Mouse (Mus musculus) liver, embryonic 14.5 days (tissue): ENCODE measurements around the gene Cbl. TPM values are rescaled to one million over a fixed set of nuclear protein-coding genes. Genes with fewer than 3 reads are reported as not detected.

Experiments used
- ATAC-seq: fragments of 200-750 bp; cut with Nextera tagmentation; 2 replicates; pipeline ENCODE4 v1.8.0; 2017; ENCODE audit warnings: moderate number of reproducible peaks, mild to moderate bottlenecking, moderate library complexity; ENCODE audit not compliant: insufficient read depth
- DNase-seq, 3 experiments: peaks; one replicate each; pipeline ENCODE4 v3.0.0-alpha.2; 2012 to 2013; ENCODE audit warnings: low read depth in 3 of 3, low spot score in 3 of 3
- H3K27ac ChIP-seq: fragments of 300-500 bp; sonication (generic); 2 replicates; pipeline ENCODE4 v1.5.1; 2014; ENCODE audit warnings: moderate library complexity, mild to moderate bottlenecking, control low read depth, inconsistent platforms
- H3K27me3 ChIP-seq: fragments of 300-500 bp; sonication (generic); 2 replicates; pipeline ENCODE4 v1.6.1; 2014; ENCODE audit warnings: mild to moderate bottlenecking, low read length, moderate library complexity; ENCODE audit not compliant: control insufficient read depth, insufficient read depth
- H3K36me3 ChIP-seq: fragments of 300-500 bp; sonication (generic); replicated peaks from 2 replicates; pipeline ENCODE4 v1.6.1; 2014; ENCODE audit warnings: low read depth; ENCODE audit not compliant: control insufficient read depth, insufficient read depth
- H3K4me1 ChIP-seq, 2 experiments: fragments of 200-500 bp in 1 of 2; fragments of 300-500 bp in 1 of 2; sonication (generic) in 1 of 2; replicated peaks; 2 replicates each; pipeline ENCODE4 v1.6.1; 2012 to 2014; ENCODE audit warnings: antibody characterized with exemption in 1 of 2, inconsistent platforms in 1 of 2, low read length in 1 of 2; ENCODE audit not compliant: control insufficient read depth in 2 of 2, insufficient read depth in 2 of 2
- H3K4me2 ChIP-seq: fragments of 300-500 bp; sonication (generic); 2 replicates; pipeline ENCODE4 v1.6.1; 2014; ENCODE audit warnings: low read depth, mild to moderate bottlenecking, control low read depth, moderate library complexity
- H3K4me3 ChIP-seq, 2 experiments: fragments of 200-500 bp in 1 of 2; fragments of 300-500 bp in 1 of 2; sonication (generic) in 1 of 2; 2 replicates each; pipeline ENCODE4 v1.5.1; 2012 to 2014; ENCODE audit warnings: low read depth in 2 of 2, low read length in 2 of 2, mild to moderate bottlenecking in 2 of 2, control low read depth in 1 of 2, inconsistent platforms in 1 of 2, moderate library complexity in 1 of 2; ENCODE audit not compliant: insufficient read depth in 1 of 2
- H3K9ac ChIP-seq: fragments of 300-500 bp; sonication (generic); replicated peaks from 2 replicates; pipeline ENCODE4 v1.6.1; 2014; ENCODE audit warnings: mild to moderate bottlenecking, control low read depth, moderate library complexity
- H3K9me3 ChIP-seq: fragments of 300-500 bp; sonication (generic); 2 replicates; pipeline ENCODE4 v1.6.1; 2016; ENCODE audit warnings: low read length, mixed read lengths; ENCODE audit not compliant: control insufficient read depth
- CTCF ChIP-seq: IDR thresholded peaks from 2 replicates; pipeline ENCODE4 v1.5.1; 2016; ENCODE audit warnings: antibody characterized with exemption, low read depth, control low read depth
- EP300 ChIP-seq: IDR thresholded peaks from 2 replicates; pipeline ENCODE4 v1.6.1; 2016; ENCODE audit warnings: antibody characterized with exemption, low read depth
- WGBS: fragments of 180-500 bp; shearing (Covaris S2); extraction: QIAGEN DNeasy Blood & Tissue Kit; methylation state at CpG from one replicate; pipeline ENCODE4 v1.1.7; 2014; ENCODE audit not compliant: insufficient replicate concordance; 5-methylcytosine and 5-hydroxymethylcytosine counted together
- polyA plus RNA-seq, 2 experiments: library from polyadenylated mRNA; depleted of rRNA in 1 of 2; stranded (reverse) in 1 of 2; unstranded in 1 of 2; fragments of >200 nt; fragmentation: Nextera tagmentation in 1 of 2; extraction: Ambion mirVana in 1 of 2; gene quantifications; 2 replicates each; pipeline versions ENCODE4 v1.2.1 to v1.2.3; 2012 to 2014

Cbl gene
- polyA plus RNA-seq, 2 experiments, result 3.7 to 3.9 TPM

DNA sequence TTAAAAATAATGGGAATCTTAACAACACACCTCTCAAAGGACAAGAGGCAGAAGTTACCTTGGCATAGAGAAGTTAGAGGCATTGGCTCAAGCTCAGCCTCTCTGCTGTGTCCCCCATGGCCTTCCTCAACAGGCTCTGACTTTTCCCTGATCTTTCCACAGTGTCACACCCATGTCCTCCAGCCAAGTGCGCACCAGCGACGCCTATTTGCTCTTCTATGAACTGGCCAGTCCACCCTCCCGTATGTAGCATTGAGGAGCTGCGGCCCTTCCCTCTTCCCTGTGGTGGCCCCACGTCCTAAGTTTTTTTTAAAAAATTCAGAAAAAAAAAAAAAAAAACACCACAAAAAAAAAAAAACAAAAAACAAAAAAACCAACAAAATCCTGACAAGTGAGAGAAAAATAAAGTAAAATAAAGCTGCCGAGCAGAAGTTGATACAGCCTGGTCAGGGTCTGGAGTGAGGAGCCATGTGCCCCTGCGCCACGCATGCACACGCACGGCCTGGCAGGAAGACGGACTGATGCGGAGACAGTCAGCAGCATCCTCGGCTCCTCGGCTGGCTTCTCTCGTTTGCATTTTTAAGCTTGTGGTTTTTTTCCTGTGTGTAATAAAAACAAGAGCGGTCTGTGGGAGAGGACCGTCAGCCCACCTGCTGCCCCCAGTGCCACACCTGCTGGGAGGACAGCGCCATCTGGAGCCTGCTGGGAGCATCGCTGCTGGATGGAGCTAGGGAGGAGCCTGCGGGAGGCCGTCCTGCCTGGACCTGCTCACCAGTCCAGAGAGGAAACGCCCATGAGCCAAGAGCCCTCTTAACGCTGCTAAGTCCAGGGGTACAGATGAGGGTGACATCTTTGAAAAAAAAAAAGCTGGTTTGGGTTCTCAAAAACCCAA lies 140.0 kb downstream of the Cbl start:
- H3K4me2 ChIP-seq, result no peak overlapping the region
- H3K4me3 ChIP-seq, result no peak overlapping the region
- no peaks in the 10 kb centered on the region for H3K27me3 ChIP-seq
- H3K4me1 ChIP-seq, result peaks cover 0 to 2% of the 10 kb centered on the region in 2 experiments; a peak in 1 of 4 replicates
- ATAC-seq (0 out of 2 replicates have a peak, but pooled peaks have one; percentile 21), DNase-seq (no peak)
- peak; percentile 84 for TF ChIP-seq CTCF
- no peak for TF ChIP-seq EP300
- 47% methylated on average over 24 of the region's 24 CpGs for WGBS
- no peaks in the 10 kb centered on the region for H3K36me3 ChIP-seq
- H3K27ac ChIP-seq, result no peak overlapping the region
- no peak overlapping the region for H3K9ac ChIP-seq
- no peaks in the 10 kb centered on the region for H3K9me3 ChIP-seq

Other genes starting within 250 kb of the Cbl start
- 0.64 and 0.90 TPM in 2 replicates for gene Thy1, start 190.7 kb downstream of the Cbl start, polyA plus RNA-seq (2012; rRNA removed)
- 0.14 and 0.33 TPM in 2 replicates for gene Thy1, start 190.7 kb downstream of the Cbl start, polyA plus RNA-seq (2014; fragmentation: Nextera tagmentation; extraction: Ambion mirVana)
- 0.27 TPM in 2 replicates for gene Usp2, start 167.0 kb downstream of the Cbl start, polyA plus RNA-seq (2012; rRNA removed)
- 1.6 and 2.0 TPM in 2 replicates for gene Usp2, start 167.0 kb downstream of the Cbl start, polyA plus RNA-seq (2014; fragmentation: Nextera tagmentation; extraction: Ambion mirVana)
- not detected in 2 replicates for gene Mfrp, start 132.3 kb downstream of the Cbl start, polyA plus RNA-seq (2012; rRNA removed)
- gene Mfrp, start 132.3 kb downstream of the Cbl start, polyA plus RNA-seq (2014; fragmentation: Nextera tagmentation; extraction: Ambion mirVana), result not detected in 2 replicates
- gene C1qtnf5, start 126.8 kb downstream of the Cbl start, polyA plus RNA-seq (2012; rRNA removed), result 0.24 and 0.27 TPM in 2 replicates
- gene C1qtnf5, start 126.8 kb downstream of the Cbl start, polyA plus RNA-seq (2014; fragmentation: Nextera tagmentation; extraction: Ambion mirVana), result 0.27 and 0.30 TPM in 2 replicates
- 0.05 and 0.09 TPM in 2 replicates for gene Gm49380, start 120.5 kb downstream of the Cbl start, polyA plus RNA-seq (2012; rRNA removed)
- gene Gm49380, start 120.5 kb downstream of the Cbl start, polyA plus RNA-seq (2014; fragmentation: Nextera tagmentation; extraction: Ambion mirVana), result not detected in 2 replicates
- 21.9 and 26.2 TPM in 2 replicates for gene Rnf26, start 120.5 kb downstream of the Cbl start, polyA plus RNA-seq (2012; rRNA removed)
- 29.4 and 34.3 TPM in 2 replicates for gene Rnf26, start 120.5 kb downstream of the Cbl start, polyA plus RNA-seq (2014; fragmentation: Nextera tagmentation; extraction: Ambion mirVana)
- gene Mcam, start 99.6 kb downstream of the Cbl start, polyA plus RNA-seq (2012; rRNA removed), result 6.1 and 6.2 TPM in 2 replicates
- 3.1 and 3.4 TPM in 2 replicates for gene Mcam, start 99.6 kb downstream of the Cbl start, polyA plus RNA-seq (2014; fragmentation: Nextera tagmentation; extraction: Ambion mirVana)
- gene Ccdc153, start 6.6 kb upstream of the Cbl start, polyA plus RNA-seq (2012; rRNA removed), result not detected in 2 replicates
- not detected in 2 replicates for gene Ccdc153, start 6.6 kb upstream of the Cbl start, polyA plus RNA-seq (2014; fragmentation: Nextera tagmentation; extraction: Ambion mirVana)
- gene Pdzd3, start 17.4 kb upstream of the Cbl start, polyA plus RNA-seq (2012; rRNA removed), result 0.02 and 0.05 TPM in 2 replicates
- gene Pdzd3, start 17.4 kb upstream of the Cbl start, polyA plus RNA-seq (2014; fragmentation: Nextera tagmentation; extraction: Ambion mirVana), result 0.08 TPM in 1 of 2 replicates, not detected in the other
- 1.5 TPM in 2 replicates for gene Nlrx1, start 34.5 kb upstream of the Cbl start, polyA plus RNA-seq (2012; rRNA removed)
- 2.7 and 3.4 TPM in 2 replicates for gene Nlrx1, start 34.5 kb upstream of the Cbl start, polyA plus RNA-seq (2014; fragmentation: Nextera tagmentation; extraction: Ambion mirVana)
- 35.6 and 41.6 TPM in 2 replicates for gene Abcg4, start 54.6 kb upstream of the Cbl start, polyA plus RNA-seq (2012; rRNA removed)
- 10.6 and 11.1 TPM in 2 replicates for gene Abcg4, start 54.6 kb upstream of the Cbl start, polyA plus RNA-seq (2014; fragmentation: Nextera tagmentation; extraction: Ambion mirVana)
- 11.8 and 13.8 TPM in 2 replicates for gene Hinfp, start 71.6 kb upstream of the Cbl start, polyA plus RNA-seq (2012; rRNA removed)
- 8.0 and 8.3 TPM in 2 replicates for gene Hinfp, start 71.6 kb upstream of the Cbl start, polyA plus RNA-seq (2014; fragmentation: Nextera tagmentation; extraction: Ambion mirVana)
- gene C2cd2l, start 86.2 kb upstream of the Cbl start, polyA plus RNA-seq (2012; rRNA removed), result 13.0 and 17.3 TPM in 2 replicates
- gene C2cd2l, start 86.2 kb upstream of the Cbl start, polyA plus RNA-seq (2014; fragmentation: Nextera tagmentation; extraction: Ambion mirVana), result 7.4 and 8.9 TPM in 2 replicates
- gene Dpagt1, start 92.0 kb upstream of the Cbl start, polyA plus RNA-seq (2012; rRNA removed), result 16.4 and 19.5 TPM in 2 replicates
- gene Dpagt1, start 92.0 kb upstream of the Cbl start, polyA plus RNA-seq (2014; fragmentation: Nextera tagmentation; extraction: Ambion mirVana), result 18.8 and 20.2 TPM in 2 replicates
- 177 and 217 TPM in 2 replicates for gene H2afx, start 100.6 kb upstream of the Cbl start, polyA plus RNA-seq (2012; rRNA removed)
- 168 and 190 TPM in 2 replicates for gene H2afx, start 100.6 kb upstream of the Cbl start, polyA plus RNA-seq (2014; fragmentation: Nextera tagmentation; extraction: Ambion mirVana)
- gene Hmbs, start 110.2 kb upstream of the Cbl start, polyA plus RNA-seq (2012; rRNA removed), result 837 and 876 TPM in 2 replicates
- gene Hmbs, start 110.2 kb upstream of the Cbl start, polyA plus RNA-seq (2014; fragmentation: Nextera tagmentation; extraction: Ambion mirVana), result 1,376 and 1,452 TPM in 2 replicates
- gene Vps11, start 127.6 kb upstream of the Cbl start, polyA plus RNA-seq (2012; rRNA removed), result 9.4 and 9.7 TPM in 2 replicates
- gene Vps11, start 127.6 kb upstream of the Cbl start, polyA plus RNA-seq (2014; fragmentation: Nextera tagmentation; extraction: Ambion mirVana), result 11.5 and 12.0 TPM in 2 replicates
- gene Hyou1, start 145.4 kb upstream of the Cbl start, polyA plus RNA-seq (2012; rRNA removed), result 12.5 and 16.5 TPM in 2 replicates
- gene Hyou1, start 145.4 kb upstream of the Cbl start, polyA plus RNA-seq (2014; fragmentation: Nextera tagmentation; extraction: Ambion mirVana), result 12.5 and 12.8 TPM in 2 replicates
- 15.9 and 16.7 TPM in 2 replicates for gene Slc37a4, start 162.8 kb upstream of the Cbl start, polyA plus RNA-seq (2012; rRNA removed)
- gene Slc37a4, start 162.8 kb upstream of the Cbl start, polyA plus RNA-seq (2014; fragmentation: Nextera tagmentation; extraction: Ambion mirVana), result 26.6 and 29.7 TPM in 2 replicates
- 350 and 717 TPM in 2 replicates for gene Rps25, start 173.1 kb upstream of the Cbl start, polyA plus RNA-seq (2012; rRNA removed)
- gene Rps25, start 173.1 kb upstream of the Cbl start, polyA plus RNA-seq (2014; fragmentation: Nextera tagmentation; extraction: Ambion mirVana), result 1,544 and 1,614 TPM in 2 replicates
- 24.2 and 26.6 TPM in 2 replicates for gene Trappc4, start 173.6 kb upstream of the Cbl start, polyA plus RNA-seq (2012; rRNA removed)
- gene Trappc4, start 173.6 kb upstream of the Cbl start, polyA plus RNA-seq (2014; fragmentation: Nextera tagmentation; extraction: Ambion mirVana), result 44.4 and 52.9 TPM in 2 replicates
- 15.3 and 16.3 TPM in 2 replicates for gene Ccdc84, start 184.5 kb upstream of the Cbl start, polyA plus RNA-seq (2012; rRNA removed)
- 10.0 TPM in 2 replicates for gene Ccdc84, start 184.5 kb upstream of the Cbl start, polyA plus RNA-seq (2014; fragmentation: Nextera tagmentation; extraction: Ambion mirVana)
- gene Foxr1, start 207.1 kb upstream of the Cbl start, polyA plus RNA-seq (2012; rRNA removed), result not detected in 2 replicates
- not detected in 2 replicates for gene Foxr1, start 207.1 kb upstream of the Cbl start, polyA plus RNA-seq (2014; fragmentation: Nextera tagmentation; extraction: Ambion mirVana)
- 0.04 TPM in 1 of 2 replicates, not detected in the other for gene Upk2, start 220.9 kb upstream of the Cbl start, polyA plus RNA-seq (2012; rRNA removed)
- gene Upk2, start 220.9 kb upstream of the Cbl start, polyA plus RNA-seq (2014; fragmentation: Nextera tagmentation; extraction: Ambion mirVana), result not detected in 2 replicates
- 1.6 and 1.9 TPM in 2 replicates for gene Bcl9l, start 248.8 kb upstream of the Cbl start, polyA plus RNA-seq (2012; rRNA removed)
- 1.0 and 1.5 TPM in 2 replicates for gene Bcl9l, start 248.8 kb upstream of the Cbl start, polyA plus RNA-seq (2014; fragmentation: Nextera tagmentation; extraction: Ambion mirVana)